Mouse (Mus musculus): ENCODE measurements around the gene Oxct2b. TPM values are rescaled to one million over a fixed set of nuclear protein-coding genes. Genes with fewer than 3 reads are reported as not detected.
"Not testable (repeated sequence)": the region's sequence is repeated elsewhere in the genome, so short reads cannot be mapped to it uniquely, and the experiment has no call there.

Oxct2b gene
- total and polyA plus RNA-seq, 3 experiments: not detected

DNA sequence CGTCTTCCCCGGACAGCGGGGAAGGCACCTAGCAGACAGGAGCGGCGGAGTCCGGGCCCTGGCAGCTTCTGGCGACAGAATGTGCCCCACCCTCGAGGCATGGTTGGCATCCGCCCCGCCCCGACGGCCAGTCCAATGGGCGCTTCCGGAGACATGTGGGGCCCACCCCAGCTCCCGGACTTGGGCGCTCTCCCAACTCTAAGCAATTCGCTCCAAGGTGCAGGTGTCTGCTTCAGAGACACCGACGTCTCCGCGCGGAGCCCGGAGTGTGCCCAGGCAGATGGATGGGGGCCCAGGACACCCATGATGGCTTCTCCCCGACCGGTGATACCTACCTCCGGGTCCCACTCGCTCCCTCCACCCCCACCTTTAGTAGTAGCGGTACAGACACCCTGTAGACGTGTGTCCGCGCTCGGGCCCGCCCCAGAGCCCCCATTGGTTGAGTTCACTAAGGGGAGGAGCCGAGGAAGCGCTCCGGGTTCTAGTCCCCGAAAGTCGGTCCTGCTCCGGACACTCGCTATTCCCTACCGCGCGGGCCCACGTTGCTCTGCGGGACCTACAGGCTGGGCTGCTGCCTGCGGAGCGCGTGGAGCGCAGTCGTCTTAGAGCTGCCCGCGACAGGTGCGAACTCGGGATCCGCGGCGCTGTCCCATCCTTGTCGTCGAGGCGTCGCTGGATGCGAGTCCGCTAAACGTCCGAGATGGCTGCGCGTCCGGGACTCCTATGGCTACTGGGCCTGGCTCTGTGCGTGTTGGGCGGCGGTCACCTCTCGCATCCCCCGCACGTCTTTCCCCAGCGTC, 11.2 kb upstream of the Oxct2b start, which contains the start of gene Bmp8b:
TSS of gene Bmp8b (plus strand) at position 515 of the 800 bp plus-strand sequence.
- TF ChIP-seq USF2 (IDR thresholded peaks at IDR 0.05; ENCODE audit: borderline replicate concordance in 1 of 2, insufficient read depth in 1 of 2, low read depth in 1 of 2, low read length in 2 of 2) (no peak), SMC3 (IDR thresholded peaks at IDR 0.05; ENCODE audit: low read depth, low read length) (no peak), EP300 (IDR thresholded peaks at IDR 0.05; ENCODE audit: low read depth in 1 of 2, low read length in 2 of 2) (no peak), MEF2A (IDR thresholded peaks at IDR 0.05; ENCODE audit: extremely low read depth, insufficient replicate concordance, low read depth, low read length, poor library complexity, severe bottlenecking) (no peak), TCF12 (IDR thresholded peaks at IDR 0.05; ENCODE audit: low read depth, low read length) (no peak), SIN3A (IDR thresholded peaks at IDR 0.05; ENCODE audit: low read length) (no peak), CHD2 (IDR thresholded peaks at IDR 0.05; ENCODE audit: low read length) (no peak), ZKSCAN1 (IDR thresholded peaks at IDR 0.05; ENCODE audit: low read depth, low read length) (no peak), ZNF384 (IDR thresholded peaks at IDR 0.05; ENCODE audit: low read depth, low read length) (no peak), NELFE (IDR thresholded peaks at IDR 0.05; ENCODE audit: low read depth, low read length) (no peak), ETS1 (IDR thresholded peaks at IDR 0.05; ENCODE audit: low read depth, low read length) (no peak), GATA1 (IDR thresholded peaks at IDR 0.05; ENCODE audit: low read depth, low read length) (no peak), BHLHE40 (IDR thresholded peaks at IDR 0.05; ENCODE audit: borderline replicate concordance, low read depth, low read length) (no peak), ZMIZ1 (IDR thresholded peaks at IDR 0.05; ENCODE audit: low read depth, low read length) (no peak), MYC (IDR thresholded peaks at IDR 0.05; ENCODE audit: low read depth, low read length) (no peak)
- H3K79me2 ChIP-seq (ENCODE audit: control insufficient read depth, insufficient read depth, low read length, poor library complexity): no peaks in the 10 kb centered on the region
- H3K4me1 ChIP-seq (ENCODE audit: control insufficient read depth in 1 of 2, insufficient read depth in 2 of 2, low read length in 2 of 2): no peaks in the 10 kb centered on the region
- H3K9ac ChIP-seq (ENCODE audit: control insufficient read depth, low read depth, low read length, poor library complexity, severe bottlenecking): no peak within 1 kb of the TSS
- no peak within 1 kb of the TSS for H3K4me3 ChIP-seq (ENCODE audit: control insufficient read depth in 1 of 2, insufficient read depth in 1 of 2, low read depth in 2 of 2, low read length in 2 of 2)
- H3K36me3 ChIP-seq (ENCODE audit: control insufficient read depth in 1 of 2, insufficient read depth in 2 of 2, low read length in 2 of 2): no peaks in the 10 kb centered on the region
- no peaks in the 10 kb centered on the region for H3K9me3 ChIP-seq (replicated peaks; ENCODE audit: insufficient read depth, low read length)
- H3K27ac ChIP-seq (ENCODE audit: control insufficient read depth, low read depth, low read length): no peak within 1 kb of the TSS
- H3K27me3 ChIP-seq (ENCODE audit: control insufficient read depth in 1 of 2, insufficient read depth in 2 of 2, low read length in 2 of 2): peaks cover 0 to 2% of the 10 kb centered on the region in 2 experiments; a peak in 1 of 4 replicates
- no peak for DNase-seq (ENCODE audit: low read depth, low spot score)

GRCm38 (mm10) chr4:123105451-123105790, 10.6 kb upstream of the Oxct2b start:
- Histone ChIP-seq H3K27ac (ENCODE audit: control insufficient read depth, low read depth, low read length) (no peak overlapping the region), H3K79me2 (ENCODE audit: control insufficient read depth, insufficient read depth, low read length, poor library complexity) (no peaks in the 10 kb centered on the region), H3K4me3 (ENCODE audit: control insufficient read depth in 1 of 2, insufficient read depth in 1 of 2, low read depth in 2 of 2, low read length in 2 of 2) (no peak overlapping the region), H3K4me1 (ENCODE audit: control insufficient read depth in 1 of 2, insufficient read depth in 2 of 2, low read length in 2 of 2) (no peaks in the 10 kb centered on the region), H3K27me3 (ENCODE audit: control insufficient read depth in 1 of 2, insufficient read depth in 2 of 2, low read length in 2 of 2) (peaks cover 0 to 2% of the 10 kb centered on the region in 2 experiments; a peak in 1 of 4 replicates), H3K36me3 (ENCODE audit: control insufficient read depth in 1 of 2, insufficient read depth in 2 of 2, low read length in 2 of 2) (no peaks in the 10 kb centered on the region), H3K9me3 (replicated peaks; ENCODE audit: insufficient read depth, low read length) (no peaks in the 10 kb centered on the region), H3K9ac (ENCODE audit: control insufficient read depth, low read depth, low read length, poor library complexity, severe bottlenecking) (no peak overlapping the region)
- no peak for DNase-seq (ENCODE audit: low read depth, low spot score)
- TF ChIP-seq MYC (IDR thresholded peaks at IDR 0.05; ENCODE audit: low read depth, low read length) (no peak), MAFK (IDR thresholded peaks at IDR 0.05; ENCODE audit: borderline replicate concordance, low read depth, low read length) (no peak), POLR2AphosphoS2 (IDR thresholded peaks at IDR 0.05; ENCODE audit: low read length) (no peak), ZMIZ1 (IDR thresholded peaks at IDR 0.05; ENCODE audit: low read depth, low read length) (no peak), ETS1 (IDR thresholded peaks at IDR 0.05; ENCODE audit: low read depth, low read length) (no peak), MAZ (IDR thresholded peaks at IDR 0.05; ENCODE audit: low read depth, low read length) (no peak), ZC3H11A (IDR thresholded peaks at IDR 0.05; ENCODE audit: low read depth, low read length) (no peak), RCOR1 (IDR thresholded peaks at IDR 0.05; ENCODE audit: low read depth, low read length) (no peak), USF1 (IDR thresholded peaks at IDR 0.05; ENCODE audit: low read depth, low read length) (no peak), TAL1 (IDR thresholded peaks at IDR 0.05; ENCODE audit: low read length) (no peak), TCF12 (IDR thresholded peaks at IDR 0.05; ENCODE audit: low read depth, low read length) (no peak)

DNA sequence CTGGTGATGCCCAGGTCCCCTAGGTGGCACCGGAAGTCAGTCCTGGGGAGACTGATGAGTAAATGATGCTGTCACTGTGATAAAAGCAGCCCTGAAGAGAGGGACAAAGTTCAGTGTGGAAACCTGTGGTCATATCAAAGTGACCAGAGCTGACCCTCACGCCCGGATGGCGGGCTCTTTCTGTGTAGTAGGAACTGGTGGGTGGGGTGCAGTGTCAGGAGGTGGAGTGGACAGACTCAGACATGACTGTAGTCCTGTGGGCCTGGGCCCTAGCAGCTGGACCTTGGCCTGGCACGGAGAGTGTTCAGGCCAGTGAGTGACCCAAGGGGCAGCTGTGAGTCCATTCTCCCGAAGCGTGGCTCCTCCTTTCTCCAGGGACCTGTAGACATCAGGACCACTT, 10.1 kb upstream of the Oxct2b start:
- not testable (repeated sequence) for H3K79me2 ChIP-seq (ENCODE audit: control insufficient read depth, insufficient read depth, low read length, poor library complexity); H3K27ac ChIP-seq (ENCODE audit: control insufficient read depth, low read depth, low read length); H3K27me3 ChIP-seq (ENCODE audit: control insufficient read depth in 1 of 2, insufficient read depth in 2 of 2, low read length in 2 of 2); H3K36me3 ChIP-seq (ENCODE audit: control insufficient read depth in 1 of 2, insufficient read depth in 2 of 2, low read length in 2 of 2); H3K9ac ChIP-seq (ENCODE audit: control insufficient read depth, low read depth, low read length, poor library complexity, severe bottlenecking); H3K4me1 ChIP-seq (ENCODE audit: control insufficient read depth in 1 of 2, insufficient read depth in 2 of 2, low read length in 2 of 2); H3K4me3 ChIP-seq (ENCODE audit: control insufficient read depth in 1 of 2, insufficient read depth in 1 of 2, low read depth in 2 of 2, low read length in 2 of 2); H3K9me3 ChIP-seq (replicated peaks; ENCODE audit: insufficient read depth, low read length); DNase-seq (ENCODE audit: low read depth, low spot score)

All from MEL (cell line).